Mouse (Mus musculus) olfactory bulb, adult 2 months (tissue): ENCODE measurements around the gene Il4ra. TPM values are rescaled to one million over a fixed set of nuclear protein-coding genes. Genes with fewer than 3 reads are reported as not detected.

Source experiments
- H3K27ac ChIP-seq: fragments of 200-500 bp; 2 replicates; pipeline ENCODE4 v1.5.1; 2012; ENCODE audit warnings: low read depth, low read length; ENCODE audit not compliant: insufficient read depth
- H3K4me1 ChIP-seq: fragments of 200-500 bp; 2 replicates; pipeline ENCODE4 v1.6.1; 2012; ENCODE audit warnings: low read length; ENCODE audit not compliant: control insufficient read depth, insufficient read depth
- H3K4me3 ChIP-seq: fragments of 200-500 bp; 2 replicates; pipeline ENCODE4 v1.5.1; 2012; ENCODE audit warnings: mild to moderate bottlenecking, low read depth, low read length, moderate library complexity; ENCODE audit not compliant: insufficient read depth
- CTCF ChIP-seq: fragments of 200-500 bp; IDR thresholded peaks from 2 replicates; pipeline ENCODE4 v1.5.1; 2012; ENCODE audit warnings: low read depth, mild to moderate bottlenecking, low read length, moderate library complexity; ENCODE audit not compliant: insufficient read depth
- POLR2A ChIP-seq: fragments of 200-500 bp; IDR thresholded peaks from 2 replicates; pipeline ENCODE4 v1.6.1; 2012; ENCODE audit warnings: mild to moderate bottlenecking, low read depth, low read length, moderate library complexity; ENCODE audit not compliant: insufficient read depth
- WGBS: fragments of 180-500 bp; shearing (Covaris S2); methylation state at CpG from one replicate; pipeline ENCODE4 v1.1.7; 2018; 5-methylcytosine and 5-hydroxymethylcytosine counted together
- polyA plus RNA-seq: library from polyadenylated mRNA; stranded (reverse); fragments of >200 nt; gene quantifications from 2 replicates; pipeline ENCODE4 v1.2.4, GENCODE M21; 2012; ENCODE audit warnings: low replicate concordance; ENCODE audit not compliant: missing spikeins, insufficient read depth, insufficient read length

Gene Il4ra
- polyA plus RNA-seq, 1 experiment = not detected

GRCm38 (mm10) chr7:125516723-125517122, 35.2 kb upstream of the Il4ra start:
- TF ChIP-seq CTCF (no peak), POLR2A (no peak)
- no peak overlapping the region for H3K27ac ChIP-seq
- H3K4me3 ChIP-seq = no peak overlapping the region
- WGBS = 92% methylated on average over 8 of the region's 8 CpGs
- H3K4me1 ChIP-seq = no peaks in the 10 kb centered on the region

- 89% methylated on average over 6 of the region's 6 CpGs for WGBS
- no peak overlapping the region for H3K27ac ChIP-seq
- H3K4me3 ChIP-seq = no peak overlapping the region
- no peak for TF ChIP-seq CTCF
- no peak for TF ChIP-seq POLR2A
- no peaks in the 10 kb centered on the region for H3K4me1 ChIP-seq
These were observed 34.5 kb upstream of the Il4ra start for GRCm38 (mm10) chr7:125517470-125517869.

GRCm38 (mm10) chr7:125519715-125520114, 32.2 kb upstream of the Il4ra start:
- Histone ChIP-seq H3K4me1 (no peaks in the 10 kb centered on the region), H3K4me3 (no peak overlapping the region), H3K27ac (no peak overlapping the region)
- TF ChIP-seq CTCF = no peak
- TF ChIP-seq POLR2A = no peak
- WGBS = 90% methylated on average over 3 of the region's 3 CpGs

GRCm38 (mm10) chr7:125523051-125523450, 28.9 kb upstream of the Il4ra start:
- TF ChIP-seq POLR2A = no peak
- TF ChIP-seq CTCF = no peak
- 88% methylated on average over 3 of the region's 3 CpGs for WGBS
- H3K4me3 ChIP-seq = no peak overlapping the region
- no peak overlapping the region for H3K27ac ChIP-seq
- no peaks in the 10 kb centered on the region for H3K4me1 ChIP-seq

GRCm38 (mm10) chr7:125527186-125527585, 24.7 kb upstream of the Il4ra start:
- no peak overlapping the region for H3K4me3 ChIP-seq
- 95% methylated on average over 6 of the region's 6 CpGs for WGBS
- H3K4me1 ChIP-seq = no peaks in the 10 kb centered on the region
- no peak overlapping the region for H3K27ac ChIP-seq
- TF ChIP-seq CTCF (no peak), POLR2A (no peak)

- H3K4me1 ChIP-seq = no peaks in the 10 kb centered on the region
- H3K27ac ChIP-seq = no peak overlapping the region
- 90% methylated on average over 9 of the region's 9 CpGs for WGBS
- TF ChIP-seq POLR2A = no peak
- TF ChIP-seq CTCF = no peak
- H3K4me3 ChIP-seq = no peak overlapping the region
These were observed 23.9 kb upstream of the Il4ra start for GRCm38 (mm10) chr7:125527901-125528580.

GRCm38 (mm10) chr7:125539351-125539750, 12.6 kb upstream of the Il4ra start:
- WGBS = 85% methylated on average over 3 of the region's 3 CpGs
- Histone ChIP-seq H3K27ac (no peak overlapping the region), H3K4me3 (no peak overlapping the region), H3K4me1 (no peaks in the 10 kb centered on the region)
- TF ChIP-seq POLR2A = no peak
- TF ChIP-seq CTCF = no peak

- Histone ChIP-seq H3K27ac (no peak overlapping the region), H3K4me3 (no peak overlapping the region), H3K4me1 (no peaks in the 10 kb centered on the region)
- 79% methylated on average over 1 of the region's 1 CpGs for WGBS
- TF ChIP-seq POLR2A (no peak), CTCF (no peak)
These were observed 10.9 kb upstream of the Il4ra start for GRCm38 (mm10) chr7:125541026-125541425.

- TF ChIP-seq CTCF = no peak
- TF ChIP-seq POLR2A = no peak
- H3K27ac ChIP-seq = no peak overlapping the region
- H3K4me3 ChIP-seq = no peak overlapping the region
- no peaks in the 10 kb centered on the region for H3K4me1 ChIP-seq
- 80% methylated on average over 2 of the region's 2 CpGs for WGBS
These were observed 10.1 kb upstream of the Il4ra start for GRCm38 (mm10) chr7:125541821-125542220.

GRCm38 (mm10) chr7:125542335-125543050, 9.4 kb upstream of the Il4ra start:
- WGBS = 50% methylated on average over 11 of the region's 11 CpGs
- Histone ChIP-seq H3K27ac (no peak overlapping the region), H3K4me3 (no peak overlapping the region), H3K4me1 (no peaks in the 10 kb centered on the region)
- TF ChIP-seq CTCF (no peak), POLR2A (no peak)
